Mouse (Mus musculus) neural tube, embryonic 12.5 days (tissue): ENCODE measurements at regions not wholly inside any gene's neighbourhood (a gene's known extent, or its start where the extent isn't known, plus 50 kb on each side); places are given as distances from the start of the nearest gene placed in this dataset.
"Not testable (repeated sequence)": the region's sequence is repeated elsewhere in the genome, so short reads cannot be mapped to it uniquely, and the experiment has no call there.

Experiments
- ATAC-seq: fragments of 200-750 bp; cut with Nextera tagmentation; 2 replicates; pipeline ENCODE4 v1.8.0; 2017; ENCODE audit warnings: low read depth, mild to moderate bottlenecking, moderate TSS enrichment, moderate library complexity; ENCODE audit not compliant: low FRiP score
- H3K27ac ChIP-seq: fragments of 300-500 bp; sonication (generic); 2 replicates; pipeline ENCODE4 v1.5.1; 2016
- H3K27me3 ChIP-seq: fragments of 300-500 bp; sonication (generic); replicated peaks from 2 replicates; pipeline ENCODE4 v1.6.1; 2016; ENCODE audit warnings: mild to moderate bottlenecking
- H3K36me3 ChIP-seq: fragments of 300-500 bp; sonication (generic); 2 replicates; pipeline ENCODE4 v1.6.1; 2016; ENCODE audit warnings: mild to moderate bottlenecking
- H3K4me1 ChIP-seq: fragments of 300-500 bp; sonication (generic); 2 replicates; pipeline ENCODE4 v1.6.1; 2016
- H3K4me2 ChIP-seq: fragments of 300-500 bp; sonication (generic); replicated peaks from 2 replicates; pipeline ENCODE4 v1.6.1; 2016; ENCODE audit warnings: mild to moderate bottlenecking
- H3K4me3 ChIP-seq: fragments of 300-500 bp; sonication (generic); 2 replicates; pipeline ENCODE4 v1.5.1; 2016
- H3K9ac ChIP-seq: fragments of 300-500 bp; sonication (generic); 2 replicates; pipeline ENCODE4 v1.6.1; 2016; ENCODE audit warnings: mild to moderate bottlenecking
- H3K9me3 ChIP-seq: fragments of 300-500 bp; sonication (generic); 2 replicates; pipeline ENCODE4 v1.6.1; 2016; ENCODE audit warnings: mild to moderate bottlenecking
- WGBS: fragments of 180-500 bp; shearing (Covaris S2); methylation state at CpG from one replicate; pipeline ENCODE4 v1.1.7; 2016; 5-methylcytosine and 5-hydroxymethylcytosine counted together

DNA sequence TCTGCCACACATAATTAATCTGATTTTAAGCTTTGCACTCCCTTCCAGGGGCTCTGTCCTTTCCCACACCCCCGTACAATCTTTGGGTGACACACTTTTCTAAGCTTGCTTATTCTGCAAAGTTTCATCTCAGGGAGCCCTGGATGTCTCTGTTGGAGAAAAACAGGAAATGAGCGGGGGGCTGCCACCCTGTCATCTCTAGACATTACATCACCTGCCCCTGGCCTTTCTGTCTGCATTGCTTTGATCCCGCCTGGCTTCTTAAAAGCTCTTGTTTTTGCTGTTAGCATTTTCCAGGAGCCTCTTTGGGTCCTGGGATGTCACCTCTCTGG lies 180.2 kb upstream of the Map1b start:
- no peak overlapping the region for H3K4me2 ChIP-seq
- no peaks in the 10 kb centered on the region for H3K36me3 ChIP-seq
- no peaks in the 10 kb centered on the region for H3K9me3 ChIP-seq
- 64% methylated on average over 3 of the region's 3 CpGs for WGBS
- no peak overlapping the region for H3K4me3 ChIP-seq
- ATAC-seq: no peak
- no peaks in the 10 kb centered on the region for H3K4me1 ChIP-seq
- no peak overlapping the region for H3K27ac ChIP-seq
- H3K27me3 ChIP-seq: no peaks in the 10 kb centered on the region
- H3K9ac ChIP-seq: no peak overlapping the region

DNA sequence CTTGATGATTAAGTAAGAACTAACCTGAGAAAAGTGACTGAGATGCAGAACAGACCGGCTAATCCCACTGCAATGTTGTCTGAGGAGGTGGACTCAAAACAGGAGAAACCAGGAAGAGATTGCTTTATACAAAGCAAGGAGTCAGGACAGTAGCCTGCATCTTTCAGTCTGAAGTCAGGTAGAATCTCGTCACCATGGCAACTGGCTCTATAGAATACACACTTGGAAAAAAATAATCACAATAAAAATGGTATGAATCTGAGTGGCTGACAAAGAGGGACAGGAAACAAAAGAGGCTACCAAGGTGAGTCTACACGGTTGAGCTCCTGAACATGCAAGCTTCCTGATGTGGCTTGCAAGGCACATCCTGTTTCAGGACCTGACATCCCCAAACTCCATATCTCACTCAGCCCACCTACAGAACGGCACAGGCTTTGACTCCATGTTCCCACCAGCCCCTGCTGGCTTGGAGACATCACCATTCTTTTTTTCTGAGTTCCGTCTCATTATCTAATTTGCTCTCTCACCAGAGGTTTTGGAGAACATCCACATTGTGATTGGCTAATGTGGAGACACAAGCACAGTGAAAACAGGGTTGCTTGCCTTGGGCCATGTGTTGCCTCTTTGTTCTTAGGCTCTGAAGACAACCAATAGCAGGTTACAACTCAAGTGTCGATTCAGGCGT lies 179.7 kb upstream of the Map1b start:
- Histone ChIP-seq H3K4me2 (no peak overlapping the region), H3K27ac (no peak overlapping the region), H3K9ac (no peak overlapping the region), H3K36me3 (no peaks in the 10 kb centered on the region), H3K9me3 (no peaks in the 10 kb centered on the region), H3K27me3 (no peaks in the 10 kb centered on the region), H3K4me3 (no peak overlapping the region), H3K4me1 (no peaks in the 10 kb centered on the region)
- ATAC-seq: no peak
- 74% methylated on average over 7 of the region's 7 CpGs for WGBS

DNA sequence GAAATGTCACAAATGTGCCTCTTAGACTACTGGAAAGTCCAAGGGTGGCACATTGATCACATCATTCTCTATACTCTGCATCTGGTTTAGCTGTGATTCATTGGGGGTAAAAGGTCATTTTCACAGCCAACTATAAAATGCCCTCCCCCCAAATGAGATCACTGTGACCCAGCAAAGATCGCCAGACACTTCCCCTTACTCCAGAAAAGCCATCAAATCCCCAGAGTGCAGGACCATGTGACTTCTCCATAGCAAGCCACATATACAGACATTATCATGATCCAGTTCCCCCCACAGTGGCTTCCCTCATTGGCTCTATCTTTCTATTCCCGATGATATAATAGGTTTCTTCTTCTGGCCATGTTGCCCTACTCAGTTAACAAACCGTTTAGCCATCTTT lies 163.6 kb upstream of the Map1b start:
- no peaks in the 10 kb centered on the region for H3K27me3 ChIP-seq
- ATAC-seq: no peak
- no peak overlapping the region for H3K9ac ChIP-seq
- no peak overlapping the region for H3K4me3 ChIP-seq
- H3K9me3 ChIP-seq: no peaks in the 10 kb centered on the region
- no peaks in the 10 kb centered on the region; the same call in 1 of the 2 replicates for H3K4me1 ChIP-seq
- no peak overlapping the region for H3K27ac ChIP-seq
- no peak overlapping the region for H3K4me2 ChIP-seq
- no peaks in the 10 kb centered on the region for H3K36me3 ChIP-seq
- 82% methylated on average over 3 of the region's 3 CpGs for WGBS

GRCm38 (mm10) chr13:99679430-99679829 lies 163.1 kb upstream of the Map1b start:
- Histone ChIP-seq H3K27ac (no peak overlapping the region), H3K4me2 (no peak overlapping the region), H3K4me3 (no peak overlapping the region), H3K36me3 (no peaks in the 10 kb centered on the region), H3K27me3 (no peaks in the 10 kb centered on the region), H3K9ac (no peak overlapping the region), H3K9me3 (no peaks in the 10 kb centered on the region), H3K4me1 (no peaks in the 10 kb centered on the region; the same call in 1 of the 2 replicates)
- WGBS: 54% methylated on average over 2 of the region's 2 CpGs
- ATAC-seq: no peak

GRCm38 (mm10) chr13:99676393-99676792 lies 160.1 kb upstream of the Map1b start:
- no peak overlapping the region for H3K27ac ChIP-seq
- H3K4me2 ChIP-seq: no peak overlapping the region
- H3K9me3 ChIP-seq: no peaks in the 10 kb centered on the region
- H3K36me3 ChIP-seq: no peaks in the 10 kb centered on the region
- no peak overlapping the region for H3K9ac ChIP-seq
- 0% methylated on average over 1 of the region's 1 CpGs for WGBS
- peak; percentile 61; the same call in 1 of the 2 replicates for ATAC-seq
- no peak overlapping the region for H3K4me3 ChIP-seq
- peaks cover 6% of the 10 kb centered on the region for H3K4me1 ChIP-seq
- H3K27me3 ChIP-seq: no peaks in the 10 kb centered on the region

DNA sequence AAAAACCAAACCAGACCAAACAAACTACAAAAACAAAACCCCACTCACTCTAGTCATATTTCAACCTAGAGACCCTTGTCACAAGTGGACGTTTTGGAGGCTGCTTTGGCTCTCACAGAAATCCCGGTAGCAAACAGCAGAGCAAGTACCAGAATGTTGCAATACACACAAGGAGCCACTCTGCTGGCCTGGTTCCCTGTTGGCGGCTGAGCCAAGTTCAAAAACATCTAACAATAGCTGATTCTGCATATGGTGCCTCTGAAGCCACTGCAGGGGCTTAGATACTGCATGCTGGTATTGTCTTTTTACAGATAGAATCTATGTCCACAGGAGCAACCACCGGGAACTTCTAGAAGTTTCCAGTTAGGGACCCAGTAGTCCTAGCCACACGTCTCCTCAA lies 159.6 kb upstream of the Map1b start:
- Histone ChIP-seq H3K27me3 (no peaks in the 10 kb centered on the region), H3K27ac (no peak overlapping the region), H3K9ac (no peak overlapping the region), H3K36me3 (no peaks in the 10 kb centered on the region), H3K4me1 (peaks cover 10% of the 10 kb centered on the region), H3K4me2 (no peak overlapping the region), H3K9me3 (no peaks in the 10 kb centered on the region), H3K4me3 (no peak overlapping the region)
- no peak for ATAC-seq
- 72% methylated on average over 5 of the region's 5 CpGs for WGBS

DNA sequence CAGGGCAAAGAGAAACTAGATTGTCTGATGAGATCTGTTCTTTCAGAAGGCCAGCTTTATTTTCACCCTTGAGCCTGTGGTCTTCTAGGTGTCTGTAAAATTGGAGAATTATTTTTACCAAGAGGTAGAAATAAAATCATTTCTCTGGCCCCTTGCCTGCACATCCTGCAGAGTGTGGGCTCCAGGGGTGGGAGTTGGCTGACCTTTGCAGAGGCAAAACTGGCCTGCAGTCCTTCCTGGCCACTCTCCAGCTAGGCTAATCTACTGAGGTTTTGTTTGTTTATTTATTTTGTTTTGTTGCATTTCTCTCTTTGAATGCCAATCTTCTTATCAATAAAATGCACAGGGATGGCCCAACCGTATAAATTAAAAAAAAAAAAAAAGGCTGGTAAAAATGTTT lies 156.4 kb upstream of the Map1b start:
- no peaks in the 10 kb centered on the region for H3K27me3 ChIP-seq
- H3K4me1 ChIP-seq: peaks cover 11% of the 10 kb centered on the region
- H3K9me3 ChIP-seq: no peaks in the 10 kb centered on the region
- H3K4me2 ChIP-seq: no peak overlapping the region
- H3K9ac ChIP-seq: no peak overlapping the region
- 88% methylated on average over 1 of the region's 1 CpGs for WGBS
- no peak for ATAC-seq
- H3K36me3 ChIP-seq: no peaks in the 10 kb centered on the region
- H3K4me3 ChIP-seq: no peak overlapping the region
- H3K27ac ChIP-seq: no peak overlapping the region

DNA sequence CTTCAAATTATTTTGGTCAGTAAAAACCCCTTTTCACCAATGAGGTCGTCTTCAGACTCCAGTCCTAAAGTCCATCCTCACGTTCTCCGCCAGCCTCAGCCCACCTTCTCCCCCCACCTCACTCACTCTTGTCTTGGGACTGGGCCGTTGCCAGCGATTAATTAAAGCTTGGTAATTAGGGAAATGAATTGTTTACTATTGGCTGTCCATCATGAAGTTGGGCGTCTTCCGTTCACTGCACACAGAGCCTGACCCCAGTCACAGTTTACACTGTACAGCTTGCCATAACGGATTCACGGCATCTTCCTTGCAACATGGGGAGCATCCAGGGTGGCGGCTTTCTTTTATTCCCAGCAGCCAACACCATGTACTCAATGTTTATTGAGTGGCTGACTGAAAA lies 155.4 kb upstream of the Map1b start:
- no peak overlapping the region for H3K27ac ChIP-seq

GRCm38 (mm10) chr13:99669987-99670534 lies 153.7 kb upstream of the Map1b start:
- Histone ChIP-seq H3K4me2 (no peak overlapping the region), H3K27ac (no peak overlapping the region), H3K9ac (no peak overlapping the region), H3K9me3 (no peaks in the 10 kb centered on the region), H3K4me3 (no peak overlapping the region), H3K4me1 (peaks cover 11% of the 10 kb centered on the region), H3K36me3 (no peaks in the 10 kb centered on the region), H3K27me3 (no peaks in the 10 kb centered on the region)
- 88% methylated on average over 8 of the region's 8 CpGs for WGBS
- no peak for ATAC-seq

More for the DNA sequence above, 155.4 kb upstream of the Map1b start:
- no peak overlapping the region for H3K9ac ChIP-seq
- H3K4me1 ChIP-seq: peaks cover 11% of the 10 kb centered on the region
- H3K4me2 ChIP-seq: no peak overlapping the region
- no peaks in the 10 kb centered on the region for H3K27me3 ChIP-seq
- H3K9me3 ChIP-seq: no peaks in the 10 kb centered on the region
- 68% methylated on average over 10 of the region's 10 CpGs for WGBS
- H3K36me3 ChIP-seq: no peaks in the 10 kb centered on the region
- 0 out of 2 replicates have a peak, but pooled peaks have one; percentile 38 for ATAC-seq
- no peak overlapping the region for H3K4me3 ChIP-seq

GRCm38 (mm10) chr13:99668613-99669012 lies 152.3 kb upstream of the Map1b start:
- Histone ChIP-seq H3K36me3 (no peaks in the 10 kb centered on the region), H3K9me3 (no peaks in the 10 kb centered on the region), H3K4me1 (peaks cover 11% of the 10 kb centered on the region), H3K27me3 (no peaks in the 10 kb centered on the region), H3K4me2 (no peak overlapping the region), H3K4me3 (no peak overlapping the region), H3K27ac (no peak overlapping the region), H3K9ac (no peak overlapping the region)
- 39% methylated on average over 8 of the region's 8 CpGs for WGBS
- ATAC-seq: no peak

DNA sequence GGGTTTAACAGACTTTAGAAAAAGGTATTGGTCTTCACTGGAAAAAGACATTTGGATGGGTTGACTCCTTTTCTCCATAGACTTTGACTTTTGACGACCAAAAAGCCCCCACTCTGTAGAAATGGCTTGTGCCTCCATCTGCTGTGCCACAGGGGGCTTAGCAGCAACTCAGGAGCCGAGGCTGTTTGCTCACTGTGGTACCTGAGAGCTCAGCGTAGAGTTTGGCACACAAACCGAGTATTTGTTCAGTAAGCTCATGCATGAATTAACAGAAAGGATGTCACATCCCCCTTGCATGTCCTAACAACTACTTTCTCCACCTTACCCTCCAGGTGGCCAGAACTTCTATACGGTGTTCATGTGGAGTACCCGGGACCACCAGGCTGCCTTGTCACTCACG lies 149.7 kb upstream of the Map1b start:
- 78% methylated on average over 7 of the region's 7 CpGs for WGBS
- H3K27ac ChIP-seq: no peak overlapping the region

GRCm38 (mm10) chr13:99663422-99663821 lies 147.1 kb upstream of the Map1b start:
- H3K9me3 ChIP-seq, H3K27me3 ChIP-seq, H3K4me1 ChIP-seq, H3K4me3 ChIP-seq, H3K9ac ChIP-seq, H3K4me2 ChIP-seq, ATAC-seq, H3K27ac ChIP-seq, H3K36me3 ChIP-seq: not testable (repeated sequence)
- 90% methylated on average over 12 of the region's 12 CpGs for WGBS

More for the DNA sequence above, 149.7 kb upstream of the Map1b start:
- no peaks in the 10 kb centered on the region for H3K9me3 ChIP-seq
- no peaks in the 10 kb centered on the region for H3K36me3 ChIP-seq
- no peaks in the 10 kb centered on the region for H3K27me3 ChIP-seq
- H3K4me2 ChIP-seq: no peak overlapping the region
- H3K4me3 ChIP-seq: no peak overlapping the region
- no peak for ATAC-seq
- H3K9ac ChIP-seq: no peak overlapping the region
- H3K4me1 ChIP-seq: peaks cover 3% of the 10 kb centered on the region; the same call in 1 of the 2 replicates

DNA sequence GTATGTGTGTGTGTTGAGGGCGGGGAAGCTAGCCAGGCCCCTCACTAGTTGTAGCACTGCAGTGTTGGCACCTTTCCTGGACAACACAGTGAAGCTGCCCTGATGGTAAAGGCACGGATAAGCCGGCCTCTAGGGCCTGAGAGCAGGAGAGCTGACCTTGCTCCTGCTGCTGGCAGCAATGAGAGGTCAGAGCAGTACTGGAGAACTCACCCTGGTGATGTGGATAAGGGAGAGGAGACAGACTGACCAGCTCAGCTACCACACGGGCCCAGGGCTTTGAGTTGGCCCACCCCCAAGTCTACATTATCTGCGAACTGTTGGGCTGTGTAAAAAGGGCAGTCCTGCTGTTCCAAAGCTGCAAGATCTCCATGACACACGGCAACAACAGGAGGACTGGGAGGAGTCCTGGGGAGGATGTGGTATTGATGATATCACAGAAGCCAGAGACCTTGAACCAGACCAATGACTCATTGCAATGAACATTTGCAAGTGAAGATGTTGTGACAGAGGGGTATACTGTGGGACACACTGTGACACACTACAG lies 131.4 kb upstream of the Map1b start:
- Histone ChIP-seq H3K9ac (no peak overlapping the region), H3K4me3 (no peak overlapping the region), H3K27me3 (no peaks in the 10 kb centered on the region), H3K9me3 (no peaks in the 10 kb centered on the region), H3K4me2 (no peak overlapping the region), H3K4me1 (no peaks in the 10 kb centered on the region), H3K36me3 (no peaks in the 10 kb centered on the region), H3K27ac (no peak overlapping the region)
- no peak for ATAC-seq
- 79% methylated on average over 6 of the region's 6 CpGs for WGBS
